Mouse (Mus musculus): ENCODE data around the gene Ccna2.

Ccna2 gene

GRCm38 (mm10) chr3:36532738-36533137 is 39.2 kb downstream of the Ccna2 start:
- no peak for DNase-seq

- no peak for DNase-seq
Observed at GRCm38 (mm10) chr3:36531979-36532542, 39.9 kb downstream of the Ccna2 start.

- no peak for DNase-seq
Observed at GRCm38 (mm10) chr3:36531242-36531641, 40.7 kb downstream of the Ccna2 start.

- DNase-seq: no peak
Observed at GRCm38 (mm10) chr3:36530781-36531180, 41.2 kb downstream of the Ccna2 start.

- no peak for DNase-seq
Observed at GRCm38 (mm10) chr3:36530345-36530744, 41.6 kb downstream of the Ccna2 start.

- DNase-seq: no peak
Observed at GRCm38 (mm10) chr3:36524466-36524865, 47.5 kb downstream of the Ccna2 start.

- no peak for DNase-seq
Observed at GRCm38 (mm10) chr3:36522137-36522536, 49.8 kb downstream of the Ccna2 start.

- peak; percentile 4 to 9 for DNase-seq
Observed at GRCm38 (mm10) chr3:36521073-36522060, 50.6 kb downstream of the Ccna2 start, which contains the start of gene Gm11549. Gm11549 (minus strand) TSS chr3:36521813.

GRCm38 (mm10) chr3:36516196-36516595 is 55.8 kb downstream of the Ccna2 start:
- no peak for DNase-seq
